Mouse (Mus musculus): ENCODE data around the gene Hsd17b14.

DNA sequence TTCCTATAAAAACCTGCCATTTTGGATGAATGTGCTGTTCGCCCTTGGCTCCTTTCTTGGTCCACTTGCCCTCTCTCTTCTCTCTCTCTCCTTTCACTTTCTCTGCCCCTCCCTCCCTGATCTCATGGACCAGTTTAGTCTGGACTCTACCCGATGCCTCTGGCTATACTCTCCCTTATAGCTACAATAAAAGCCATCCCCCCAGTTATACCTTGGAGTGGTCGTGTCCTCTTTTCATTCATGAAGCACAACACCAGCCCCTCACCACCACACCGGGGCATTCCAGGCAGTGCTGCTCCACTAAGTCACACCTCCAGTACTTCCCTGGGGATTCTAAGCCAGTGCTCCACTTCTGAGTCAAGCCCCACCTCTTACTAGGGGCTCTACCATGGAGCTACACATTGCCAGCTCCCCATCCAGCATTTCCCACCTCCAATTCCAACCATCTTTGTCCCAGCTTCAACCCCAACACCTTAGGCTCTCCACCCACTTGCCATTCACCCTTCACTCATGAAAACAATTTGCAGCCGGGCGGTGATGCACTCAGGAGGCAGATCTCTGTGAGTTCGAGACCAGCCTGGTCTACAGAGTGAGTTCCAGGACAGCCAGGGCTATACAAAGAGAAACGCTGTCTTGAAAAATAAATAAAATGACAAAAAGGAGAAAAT, 12.6 kb downstream of the Hsd17b14 start:
- TF ChIP-seq CTCF (IDR thresholded peaks at IDR 0.05; ENCODE audit: low read depth, low read length) (no peak), TAL1 (conservative IDR thresholded peaks at IDR 0.05; ENCODE audit: low read depth, low read length) (no peak), GATA1 (IDR thresholded peaks at IDR 0.05; ENCODE audit: borderline replicate concordance, low read length) (no peak), GATA2 (IDR thresholded peaks at IDR 0.05; ENCODE audit: borderline replicate concordance, low read depth, low read length) (no peak), POLR2AphosphoS5 (IDR thresholded peaks at IDR 0.05; ENCODE audit: insufficient replicate concordance, low read depth, low read length) (no peak)
